Mouse (Mus musculus): ENCODE results near the gene Fam83b.

The Fam83b gene

DNA sequence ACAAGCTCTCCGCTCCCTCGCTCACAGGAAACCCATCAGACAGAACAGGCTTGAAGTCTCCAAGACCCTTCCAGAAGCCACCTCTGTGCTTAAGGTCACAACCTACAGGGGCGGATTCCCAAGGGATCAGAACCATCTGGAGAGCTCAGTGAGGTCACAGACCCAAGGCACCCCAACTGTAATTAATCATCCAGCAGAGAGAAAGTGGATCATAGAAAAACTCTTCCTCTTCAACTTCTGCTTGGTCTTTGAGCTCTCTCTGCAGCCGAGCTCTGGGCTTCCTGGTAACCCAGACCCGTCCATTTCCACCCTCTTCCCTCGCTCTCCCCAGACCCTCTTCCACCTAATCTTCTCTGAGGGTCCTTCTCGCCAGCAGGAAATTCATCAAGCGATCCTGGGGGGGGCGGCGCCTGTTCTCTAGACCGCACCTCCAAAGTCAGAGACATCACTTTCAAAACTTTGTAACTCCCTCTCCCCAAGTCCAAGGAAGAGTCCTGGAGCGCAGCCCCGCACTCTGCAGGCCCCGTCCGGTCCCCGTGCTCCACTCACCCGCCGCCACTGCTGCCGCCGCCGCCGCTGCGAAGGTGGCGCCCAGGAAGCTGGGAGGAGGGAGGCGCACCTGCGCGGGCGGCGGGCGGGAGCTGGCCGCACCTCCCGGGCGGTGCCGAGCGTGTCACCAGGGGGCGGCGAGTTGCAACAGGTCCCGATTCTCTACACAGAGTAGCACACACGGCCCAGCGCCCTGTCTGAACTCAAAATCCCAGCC, at the start of gene Fam83b:
TSS of gene Fam83b (minus strand) at position 602 of the 766 bp plus-strand sequence.
- in situ Hi-C loops (cut with MboI; ENCODE audit: low sequenced_read_pairs): no loop called here

DNA sequence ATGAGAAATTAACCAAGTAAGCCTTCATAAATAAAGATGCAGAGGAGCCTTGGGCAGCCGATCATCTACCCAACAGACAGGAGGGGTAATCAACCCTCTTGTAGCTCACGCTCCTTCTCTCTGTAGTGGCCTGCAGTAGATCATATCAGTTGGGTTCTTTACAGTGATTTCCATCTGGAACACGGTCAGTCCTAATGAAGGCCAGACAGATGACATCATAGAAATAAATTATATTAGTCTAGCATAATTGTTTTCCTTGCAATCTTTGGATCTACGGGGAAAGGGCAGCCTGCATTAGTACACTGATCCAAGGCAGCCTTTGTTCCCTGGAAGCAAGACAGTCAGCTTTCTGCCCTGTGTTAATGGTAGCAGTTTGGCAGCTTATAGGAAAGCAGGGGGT, 47.2 kb upstream of the Fam83b start:
- in situ Hi-C loops (cut with MboI; ENCODE audit: low sequenced_read_pairs): no loop called here

DNA sequence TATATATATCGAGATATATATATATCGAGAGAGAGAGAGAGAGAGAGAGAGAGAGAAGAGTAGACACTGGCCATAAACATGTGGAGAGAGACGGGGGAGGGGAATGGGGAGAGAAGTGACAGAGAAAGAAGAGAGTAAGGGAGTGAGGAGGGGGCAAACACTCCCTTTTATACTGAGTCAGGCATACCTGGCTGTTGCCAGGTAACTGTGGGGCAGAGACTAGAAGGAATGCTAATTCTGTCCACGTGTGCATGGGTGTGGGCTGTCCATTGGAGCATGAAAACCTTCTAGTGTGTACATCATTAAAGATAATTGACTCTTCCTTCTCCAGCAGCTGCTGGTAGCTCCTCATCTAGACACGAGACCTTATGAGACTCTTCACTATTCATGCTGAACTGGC, 36.8 kb upstream of the Fam83b start:
- in situ Hi-C loops (cut with MboI; ENCODE audit: low sequenced_read_pairs): no loop called here

DNA sequence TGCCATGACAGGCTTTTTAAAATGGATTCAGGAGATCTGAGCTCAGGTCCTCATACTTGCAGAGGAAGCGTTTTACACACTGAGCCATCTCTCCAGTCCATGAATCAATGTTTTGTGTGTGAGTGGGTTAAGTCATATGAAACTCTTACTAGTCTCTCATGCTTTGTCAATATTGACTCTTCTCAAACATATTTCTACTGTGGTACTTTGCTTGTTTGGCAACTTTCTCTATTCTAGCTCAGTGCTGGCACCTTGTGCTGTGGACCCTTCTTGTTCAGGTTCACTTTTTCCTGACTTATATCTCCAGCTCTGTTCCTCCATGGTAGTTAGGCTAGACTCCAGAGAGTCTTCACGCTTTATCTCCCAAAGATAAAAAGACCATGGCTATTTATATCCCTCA, 36.0 kb upstream of the Fam83b start:
- in situ Hi-C loops (cut with MboI; ENCODE audit: low sequenced_read_pairs): no loop called here

DNA sequence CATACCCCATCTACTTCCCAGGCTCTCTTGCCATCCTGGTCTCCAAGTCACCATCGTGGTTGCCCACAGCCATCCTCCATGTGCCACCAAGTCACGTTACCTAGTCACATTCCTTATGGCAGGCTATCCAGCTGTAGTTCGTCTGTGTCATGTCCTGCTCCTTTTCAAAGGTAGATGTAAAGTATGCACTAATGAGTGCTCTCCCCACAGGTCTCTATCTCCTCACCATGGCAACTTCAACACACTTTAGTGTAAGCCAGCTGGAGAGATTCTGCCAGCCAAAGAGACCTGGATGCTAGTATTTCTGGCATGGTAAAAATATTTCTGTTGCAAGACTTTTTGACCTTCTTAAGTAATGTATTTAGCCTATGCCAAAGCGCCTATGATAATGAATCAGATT, 30.5 kb upstream of the Fam83b start:
- in situ Hi-C loops (cut with MboI; ENCODE audit: low sequenced_read_pairs): no loop called here

DNA sequence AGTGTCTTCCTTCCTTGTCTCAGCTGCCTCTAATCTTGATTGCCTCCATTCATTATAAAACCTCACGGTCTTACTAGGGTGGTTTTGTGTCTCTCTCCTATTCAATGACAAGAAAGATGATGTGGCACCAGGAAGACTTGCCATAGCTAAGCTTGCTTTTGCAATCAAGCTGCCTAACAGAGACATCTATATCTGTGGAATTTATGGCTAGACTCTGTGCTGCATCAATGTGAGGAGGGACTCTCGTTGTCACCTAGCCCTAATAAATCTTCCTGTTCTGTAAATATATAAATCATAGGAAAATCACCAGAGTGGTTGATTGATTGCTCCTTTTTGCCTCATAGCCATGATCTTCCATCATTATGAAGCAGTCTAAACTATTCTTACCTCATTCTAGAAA, 26.9 kb upstream of the Fam83b start:
- in situ Hi-C loops (cut with MboI; ENCODE audit: low sequenced_read_pairs): no loop called here

DNA sequence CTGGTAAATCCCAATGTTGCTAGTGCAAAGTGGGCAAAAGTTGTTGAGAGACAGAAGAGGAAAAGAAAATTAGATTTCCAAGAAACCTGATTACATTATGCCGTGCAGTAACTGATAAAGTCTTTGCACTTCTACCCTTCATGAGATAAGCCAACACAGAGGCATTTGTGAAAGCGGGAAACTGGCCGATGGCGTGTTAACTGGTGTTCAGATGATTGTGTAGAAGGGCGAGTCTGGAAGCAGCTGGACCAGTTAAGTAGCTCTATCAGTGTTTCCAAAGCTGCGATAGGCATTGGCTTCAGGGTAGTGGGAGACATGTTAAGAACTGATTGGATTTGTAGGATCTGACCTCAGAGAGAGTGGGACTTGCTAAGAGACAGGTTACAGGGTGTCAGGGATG, 17.0 kb upstream of the Fam83b start:
- in situ Hi-C loops (cut with MboI; ENCODE audit: low sequenced_read_pairs): no loop called here

DNA sequence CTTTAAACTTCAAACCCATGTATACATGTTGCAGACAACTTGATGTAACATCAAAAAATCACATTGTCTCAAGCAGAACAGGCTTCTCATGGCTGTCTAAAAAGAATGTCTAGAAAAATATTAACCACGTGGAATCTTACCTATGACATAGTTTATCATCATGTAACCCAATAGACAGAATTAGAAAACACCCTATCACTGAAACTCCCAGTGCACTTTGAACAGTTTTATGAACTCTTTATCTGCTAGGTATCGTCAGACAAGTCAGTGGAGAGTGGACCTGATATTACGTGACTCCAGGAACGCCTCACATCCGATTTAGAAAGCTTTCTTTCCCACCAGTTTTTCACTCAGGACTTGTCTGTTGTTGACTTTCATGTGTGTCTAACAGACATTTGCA, 15.1 kb upstream of the Fam83b start:
- in situ Hi-C loops (cut with MboI; ENCODE audit: low sequenced_read_pairs): no loop called here

DNA sequence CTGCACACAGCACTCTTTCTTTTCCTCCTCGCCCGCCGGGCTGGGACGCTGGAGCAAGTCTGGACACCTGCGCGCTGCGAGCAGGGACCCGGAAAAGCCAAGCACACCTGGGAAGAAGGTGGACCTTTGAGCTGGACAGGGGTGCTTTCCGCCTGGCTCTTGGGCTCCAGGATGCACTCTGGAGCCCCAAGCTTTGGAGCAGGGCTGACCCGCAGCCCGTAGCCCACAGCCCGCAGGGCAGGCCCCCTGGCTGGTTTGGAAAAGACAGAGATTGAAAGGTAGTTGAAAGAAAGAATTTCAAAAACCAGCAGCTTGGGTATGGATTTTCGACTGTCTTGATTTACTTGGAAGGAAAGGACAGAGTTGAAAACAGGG, 352 bp upstream of the Fam83b start:
- in situ Hi-C loops (cut with MboI; ENCODE audit: low sequenced_read_pairs): no loop called here

DNA sequence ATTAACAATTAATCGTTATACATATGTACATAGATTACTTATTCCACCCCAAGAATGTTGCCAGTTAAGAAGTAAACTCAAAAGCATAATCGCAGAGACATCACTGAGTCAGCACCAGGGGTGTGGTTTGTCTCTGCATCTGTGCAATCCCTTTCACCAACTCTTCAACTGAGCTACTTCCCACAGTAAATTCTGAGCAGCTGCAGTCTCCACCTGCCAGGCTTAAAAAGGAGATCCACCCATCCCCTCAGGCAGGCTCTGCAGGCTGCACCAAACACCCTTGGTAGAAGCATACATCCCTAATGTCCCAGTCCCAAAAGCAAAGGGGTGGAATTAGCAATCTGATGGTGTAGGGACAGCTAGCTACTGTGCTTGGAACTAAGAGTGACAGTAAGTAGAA, 1.3 kb downstream of the Fam83b start:
- in situ Hi-C loops (cut with MboI; ENCODE audit: low sequenced_read_pairs): no loop called here

DNA sequence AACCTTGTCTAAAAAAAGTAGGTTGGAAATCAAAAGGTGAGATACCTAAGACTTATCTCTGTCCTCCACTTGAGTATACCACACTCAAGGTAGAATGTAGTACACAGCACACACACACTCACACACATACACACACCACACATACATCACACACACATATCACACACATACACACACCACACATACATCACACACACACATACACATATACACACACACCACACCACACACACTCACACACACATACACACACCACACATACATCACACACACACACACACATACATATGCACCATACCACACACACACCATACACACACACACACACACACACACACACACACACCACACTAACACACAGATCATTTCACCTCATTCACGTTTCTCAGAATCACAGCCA, 2.8 kb downstream of the Fam83b start:
- in situ Hi-C loops (cut with MboI; ENCODE audit: low sequenced_read_pairs): no loop called here

DNA sequence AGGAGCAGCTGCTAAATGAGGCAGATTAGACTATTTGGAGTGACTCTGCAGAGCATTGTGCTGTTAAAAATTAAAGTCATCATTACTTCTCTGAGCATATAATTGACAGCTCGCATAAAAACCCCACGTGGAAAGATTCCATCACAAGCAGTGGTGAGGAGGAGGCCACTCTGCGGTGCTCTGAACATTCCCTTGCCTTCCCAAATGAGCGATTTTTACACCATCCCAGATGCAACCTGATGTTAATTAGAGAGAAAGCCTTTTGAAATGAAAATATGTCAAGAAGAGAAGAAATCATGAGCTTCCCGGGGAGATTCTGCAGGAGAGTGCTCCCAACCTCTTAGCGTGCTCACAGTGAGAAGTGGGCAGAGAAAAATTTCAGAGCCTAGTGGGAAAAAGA, 4.1 kb downstream of the Fam83b start:
- in situ Hi-C loops (cut with MboI; ENCODE audit: low sequenced_read_pairs): no loop called here

DNA sequence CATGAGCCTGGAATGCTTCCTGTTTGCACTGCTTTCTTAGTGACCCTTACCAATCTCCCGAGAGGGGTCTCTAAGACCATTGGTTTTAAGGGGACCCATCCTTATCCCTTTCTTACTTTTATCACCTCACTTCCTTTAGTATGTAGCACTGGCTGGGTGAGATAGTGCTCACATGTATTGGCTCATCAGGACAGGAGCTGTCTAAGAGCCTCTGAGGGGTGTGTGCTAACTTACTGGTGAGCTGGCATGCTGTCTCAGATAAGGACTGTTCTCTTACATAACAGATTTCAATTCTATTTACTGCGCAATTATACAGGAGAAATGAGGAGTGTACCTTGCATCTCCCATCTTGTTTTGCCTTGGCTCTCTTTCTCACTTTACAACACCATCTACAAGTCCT, 7.7 kb downstream of the Fam83b start:
- in situ Hi-C loops (cut with MboI; ENCODE audit: low sequenced_read_pairs): no loop called here

DNA sequence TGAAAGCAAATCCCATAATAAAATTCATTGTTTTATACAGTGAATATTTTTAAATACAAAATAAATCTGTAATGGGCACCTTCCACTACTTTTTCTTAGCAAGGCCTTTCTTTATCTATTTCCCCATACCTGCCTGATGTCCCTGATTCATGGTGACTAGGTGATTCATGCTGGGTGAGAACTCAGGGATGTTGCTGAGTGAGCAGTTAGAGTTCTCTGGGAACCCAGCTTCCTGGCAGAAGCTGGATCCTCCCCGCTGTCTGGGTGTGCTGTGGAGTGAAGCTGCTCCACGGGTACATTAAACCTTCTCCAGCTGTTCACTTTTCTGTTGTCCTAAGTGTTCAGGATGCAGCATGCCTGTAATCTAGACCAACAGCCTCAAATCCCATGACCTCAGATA, 13.2 kb downstream of the Fam83b start:
- in situ Hi-C loops (cut with MboI; ENCODE audit: low sequenced_read_pairs): no loop called here

DNA sequence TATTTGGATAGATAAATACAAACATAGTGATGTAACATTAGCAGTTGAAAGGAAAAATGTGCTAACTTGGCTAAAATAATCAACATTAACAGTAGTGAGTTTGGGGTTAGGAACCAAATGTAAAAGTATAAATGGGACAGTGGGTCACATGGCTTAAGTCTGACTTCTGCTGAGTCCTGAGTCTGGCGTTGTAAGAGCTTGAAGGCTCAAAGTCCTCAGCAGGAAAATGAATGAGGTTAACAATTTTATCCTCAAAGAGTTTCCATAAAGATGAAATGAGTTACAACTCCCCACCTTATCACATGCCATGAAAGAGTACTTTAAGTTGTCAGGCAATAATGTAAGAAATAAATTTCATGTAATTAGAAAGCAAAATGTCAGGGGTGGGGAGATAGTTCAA, 13.8 kb downstream of the Fam83b start:
- in situ Hi-C loops (cut with MboI; ENCODE audit: low sequenced_read_pairs): no loop called here

DNA sequence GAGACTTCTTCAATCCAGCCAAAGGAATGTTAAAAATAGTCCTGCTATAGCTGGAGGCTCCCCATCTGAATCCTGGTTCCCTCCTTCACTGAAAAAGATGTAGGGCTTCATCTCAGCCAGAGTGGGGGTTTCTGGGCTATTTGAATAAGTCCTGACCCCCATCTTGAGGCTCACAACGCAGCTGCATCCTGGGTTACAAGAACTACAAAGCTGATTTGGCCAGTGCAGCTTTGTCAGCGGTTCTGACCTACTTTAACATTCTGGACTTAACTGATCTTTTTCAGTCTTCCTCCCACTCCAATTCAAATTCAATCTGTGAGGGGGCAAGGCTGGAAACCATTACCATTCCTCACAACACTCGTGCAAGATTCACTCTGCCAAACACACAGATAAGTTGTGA, 20.2 kb downstream of the Fam83b start:
- in situ Hi-C loops (cut with MboI; ENCODE audit: low sequenced_read_pairs): no loop called here

DNA sequence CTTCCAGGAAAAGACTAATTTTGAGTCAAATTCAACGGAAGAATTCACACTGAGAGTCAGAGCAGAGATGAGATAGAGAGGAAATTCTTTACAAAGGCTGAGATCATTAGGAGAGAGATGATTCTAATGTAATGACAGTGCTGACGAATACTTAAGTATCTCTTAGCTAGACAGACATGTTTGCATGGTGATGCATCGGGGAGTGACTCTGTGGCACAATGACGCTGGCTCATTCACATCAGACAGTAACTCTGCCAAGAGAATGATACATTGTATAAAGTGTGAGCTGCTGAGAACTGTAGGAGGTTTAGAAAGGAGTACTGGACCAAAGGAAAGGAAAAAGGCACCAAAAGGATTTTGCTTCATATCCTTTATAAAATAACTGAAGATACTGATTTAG, 26.2 kb downstream of the Fam83b start:
- in situ Hi-C loops (cut with MboI; ENCODE audit: low sequenced_read_pairs): no loop called here

DNA sequence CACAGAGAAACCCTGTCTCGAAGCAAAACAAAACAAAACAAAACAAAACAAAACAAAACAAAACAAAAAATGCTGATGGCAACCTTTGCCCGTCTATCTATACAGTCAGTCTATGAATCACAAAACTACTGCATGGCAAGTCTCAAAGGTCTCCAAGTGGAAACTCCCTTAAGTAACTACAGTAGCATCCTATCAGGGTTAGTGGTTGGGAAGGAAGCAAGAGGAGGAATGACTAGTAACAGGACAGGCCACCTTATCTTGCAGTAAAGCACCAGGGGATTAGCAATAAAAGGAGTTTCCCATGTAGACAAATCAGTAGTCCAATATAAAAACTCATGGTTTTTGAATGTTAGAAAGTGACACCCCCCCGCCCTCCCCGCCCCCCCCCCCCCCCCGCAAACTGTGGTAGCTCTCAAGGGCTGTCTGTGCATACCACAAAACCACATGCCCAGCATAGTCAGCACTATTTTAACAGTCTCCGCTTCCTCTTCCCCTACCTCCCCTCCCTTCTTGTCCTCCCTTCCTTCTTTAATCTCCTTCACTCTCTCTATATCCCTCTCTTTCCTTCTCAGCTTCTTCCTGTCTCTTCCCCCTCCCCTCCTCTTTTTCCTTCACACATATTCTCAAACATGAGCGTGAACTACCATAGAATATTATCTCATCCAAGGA, 26.8 kb downstream of the Fam83b start:
- in situ Hi-C loops (cut with MboI; ENCODE audit: low sequenced_read_pairs): no loop called here

DNA sequence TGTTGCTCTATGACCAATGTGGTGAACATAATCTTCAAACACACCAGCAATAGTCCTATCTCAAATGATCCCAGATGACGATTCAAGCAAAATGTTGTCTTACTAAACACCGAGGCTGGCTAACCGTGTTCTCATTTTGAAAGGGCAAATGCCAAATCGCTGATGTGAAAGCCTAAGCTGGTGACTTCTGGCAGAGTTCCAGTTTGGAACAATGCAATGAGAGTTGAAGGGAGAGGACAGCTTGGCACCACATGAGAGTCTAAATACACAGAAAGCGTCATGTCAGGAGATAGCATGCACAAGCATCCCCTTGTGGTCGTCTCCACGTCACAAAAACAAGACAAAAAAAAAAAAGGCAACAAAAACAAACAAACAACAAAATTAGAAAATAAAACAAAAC, 27.6 kb downstream of the Fam83b start:
- in situ Hi-C loops (cut with MboI; ENCODE audit: low sequenced_read_pairs): no loop called here

DNA sequence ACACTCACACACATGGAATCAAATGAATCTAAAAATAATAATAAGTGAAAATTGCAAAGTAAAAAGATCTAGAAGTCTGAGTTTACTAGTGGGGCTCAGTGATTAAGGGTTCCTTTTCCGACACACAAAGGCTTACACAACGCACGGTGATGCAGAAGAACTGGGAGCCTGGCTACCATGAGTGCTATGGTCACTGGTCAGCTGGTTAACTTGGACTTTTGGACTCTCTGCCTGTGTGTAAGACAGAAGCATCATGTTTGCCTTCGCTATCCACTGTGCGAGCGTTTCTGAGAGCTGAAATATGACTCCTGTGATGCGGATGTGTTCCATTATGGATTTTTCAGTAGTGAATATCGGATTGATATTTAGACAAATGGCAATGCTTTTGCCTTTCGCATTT, 30.9 kb downstream of the Fam83b start:
- in situ Hi-C loops (cut with MboI; ENCODE audit: low sequenced_read_pairs): no loop called here

DNA sequence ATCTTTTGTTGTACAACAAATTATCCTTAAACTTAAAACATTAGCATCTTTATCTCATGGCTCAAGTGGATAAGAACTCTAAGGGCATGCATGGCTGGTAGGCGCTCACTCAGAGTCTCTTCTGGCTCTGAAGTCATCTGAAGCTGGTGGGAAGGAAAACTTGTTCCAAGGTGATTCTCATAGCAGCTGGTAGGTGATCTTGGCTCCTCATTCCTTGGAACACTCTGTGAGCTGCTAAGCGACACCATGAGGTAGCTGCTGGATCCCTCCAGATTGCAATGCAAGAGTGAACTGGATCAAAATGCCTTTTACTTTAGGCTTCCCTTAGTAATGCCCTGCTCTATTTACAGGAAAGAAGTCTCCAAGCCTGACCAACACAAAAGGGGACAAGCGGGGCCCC, 34.5 kb downstream of the Fam83b start:
- in situ Hi-C loops (cut with MboI; ENCODE audit: low sequenced_read_pairs): no loop called here

DNA sequence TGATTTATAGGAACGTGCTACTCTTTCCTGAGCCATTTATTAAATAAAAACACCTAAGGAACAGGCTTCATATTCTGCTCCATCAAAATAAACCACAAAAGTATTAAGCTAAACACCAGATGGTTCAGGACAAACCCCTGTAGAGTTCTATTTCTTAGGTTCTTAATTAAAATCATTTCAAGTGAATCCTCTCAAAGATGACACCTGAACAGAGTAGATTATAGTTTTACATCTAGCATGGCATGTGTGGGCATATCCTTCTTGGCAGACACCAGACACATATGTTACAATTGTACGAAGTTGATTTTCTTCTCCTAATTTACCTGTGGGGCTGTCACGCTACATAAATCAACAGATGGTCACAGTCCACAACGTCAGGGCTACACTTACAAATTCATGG, 35.5 kb downstream of the Fam83b start:
- in situ Hi-C loops (cut with MboI; ENCODE audit: low sequenced_read_pairs): no loop called here

DNA sequence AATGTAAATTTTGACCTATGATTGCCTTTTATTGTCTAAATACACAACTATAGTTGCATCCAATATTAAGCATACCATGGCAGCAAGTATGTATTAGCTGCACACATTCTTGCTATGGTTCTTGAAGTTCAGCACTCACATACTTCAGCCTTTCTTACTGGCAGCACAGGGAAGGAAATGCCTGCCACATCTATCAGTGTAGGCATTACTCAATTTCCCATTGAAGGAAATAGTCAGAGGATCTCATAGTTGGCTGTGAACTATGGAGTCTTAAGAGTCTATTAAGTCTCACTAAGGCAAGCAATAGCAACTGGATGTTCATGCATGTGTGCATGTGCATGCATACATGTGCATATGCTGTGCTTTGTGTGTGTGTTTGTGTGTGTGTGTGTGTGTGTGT, 41.3 kb downstream of the Fam83b start:
- in situ Hi-C loops (cut with MboI; ENCODE audit: low sequenced_read_pairs): no loop called here
